Mouse (Mus musculus): ENCODE measurements at regions not wholly inside any gene's neighbourhood (a gene's known extent, or its start where the extent isn't known, plus 50 kb on each side); places are given as distances from the start of the nearest gene placed in this dataset.

DNA sequence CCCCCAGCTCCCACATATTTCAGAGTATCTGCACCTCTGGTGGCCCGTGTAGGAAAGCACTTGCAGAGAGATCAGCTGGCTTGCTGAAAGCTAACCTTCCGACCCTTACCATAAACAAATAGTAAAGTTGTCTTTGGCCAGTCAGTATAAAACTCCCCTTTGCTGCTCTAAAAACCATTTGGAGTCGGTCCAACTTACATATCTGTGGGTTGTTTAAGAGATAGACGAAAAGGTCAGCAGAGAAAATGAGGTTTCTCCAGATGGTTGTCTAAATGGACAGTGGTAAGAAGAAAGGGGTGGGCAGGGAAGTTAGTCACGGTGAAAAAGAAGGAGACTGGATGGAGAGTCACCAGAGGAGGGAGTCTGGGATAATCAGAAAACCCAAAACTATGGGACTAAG, 144.3 kb downstream of the Hibadh start:
- TF ChIP-seq GATA1 (IDR thresholded peaks at IDR 0.05; ENCODE audit: borderline replicate concordance, low read length), result no peak
- no peak for TF ChIP-seq FLI1 (IDR thresholded peaks at IDR 0.05; ENCODE audit: low read length)

Data from megakaryocyte, embryonic 14.5 days (primary cell).